Mouse (Mus musculus): ENCODE data around the gene Zfp62. TPM values are rescaled to one million over a fixed set of nuclear protein-coding genes. Genes with fewer than 3 reads are reported as not detected.

The Zfp62 gene
- total and polyA plus RNA-seq, 3 experiments: 2.2 to 40.9 (median 25.8) TPM

DNA sequence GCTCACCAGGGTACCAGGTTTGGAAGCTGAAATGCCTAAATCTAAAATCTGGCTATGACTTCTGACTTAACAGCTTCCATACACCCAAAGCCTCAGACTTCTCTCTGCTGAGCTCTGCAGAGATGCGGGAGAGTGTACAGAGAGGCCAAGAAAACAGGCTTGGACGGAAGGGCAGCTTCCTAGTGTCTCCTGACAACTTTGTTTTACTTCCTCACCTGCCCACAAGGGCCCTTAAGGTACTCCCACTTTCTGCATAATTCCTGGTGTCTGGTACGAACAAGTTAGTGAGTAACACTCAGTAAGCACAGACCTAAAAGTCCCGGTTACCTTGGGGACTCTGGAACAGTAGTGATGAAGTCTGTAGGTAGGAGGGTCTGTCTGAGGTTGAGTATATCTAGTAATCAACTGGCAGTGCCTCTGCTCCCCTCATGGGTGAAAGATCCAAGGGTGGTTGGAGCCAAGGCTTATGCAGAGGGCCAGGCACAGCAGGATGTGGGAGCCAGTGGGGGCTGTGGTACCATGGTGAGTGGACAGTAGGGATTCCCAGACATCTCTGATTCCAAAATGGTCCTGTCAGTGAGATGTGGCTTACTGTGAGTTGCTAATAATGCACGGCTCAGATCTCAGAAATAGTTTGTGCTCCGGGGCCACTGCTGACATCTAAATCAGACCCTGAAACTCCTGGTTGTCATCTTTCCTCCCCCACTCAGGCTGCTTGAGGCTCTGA lies 46.0 kb downstream of the Zfp62 start:
- DNase-seq: no peak

DNA sequence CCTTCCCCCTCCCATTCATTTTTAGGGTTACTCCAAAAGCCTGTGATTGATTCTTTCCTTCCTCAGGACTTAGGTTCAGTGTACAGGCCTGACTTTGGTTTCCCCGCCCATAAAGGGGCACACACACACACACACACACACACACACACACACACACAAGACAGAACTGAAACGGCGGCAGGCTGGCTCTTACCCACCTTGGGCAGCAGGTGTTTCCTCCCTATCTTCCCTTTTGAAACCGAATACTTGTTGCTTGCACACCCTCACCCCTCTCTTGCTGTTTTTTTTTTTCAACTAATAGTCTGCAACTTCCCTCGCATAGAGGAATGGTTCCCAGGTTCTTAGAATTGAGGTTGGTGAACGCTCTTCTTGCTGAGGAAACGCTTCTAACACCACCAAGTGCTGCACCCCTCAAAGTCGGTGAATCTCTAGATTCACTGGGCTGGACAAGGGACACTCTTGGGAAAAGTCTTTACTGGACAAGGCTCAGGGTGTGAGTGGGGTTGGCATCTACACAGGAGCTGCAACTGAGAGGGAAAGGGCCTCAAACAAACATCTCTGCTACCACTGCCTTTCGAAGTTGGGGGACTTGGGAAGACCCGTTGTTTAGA lies 46.8 kb downstream of the Zfp62 start:
- peak; percentile 46 for DNase-seq

DNA sequence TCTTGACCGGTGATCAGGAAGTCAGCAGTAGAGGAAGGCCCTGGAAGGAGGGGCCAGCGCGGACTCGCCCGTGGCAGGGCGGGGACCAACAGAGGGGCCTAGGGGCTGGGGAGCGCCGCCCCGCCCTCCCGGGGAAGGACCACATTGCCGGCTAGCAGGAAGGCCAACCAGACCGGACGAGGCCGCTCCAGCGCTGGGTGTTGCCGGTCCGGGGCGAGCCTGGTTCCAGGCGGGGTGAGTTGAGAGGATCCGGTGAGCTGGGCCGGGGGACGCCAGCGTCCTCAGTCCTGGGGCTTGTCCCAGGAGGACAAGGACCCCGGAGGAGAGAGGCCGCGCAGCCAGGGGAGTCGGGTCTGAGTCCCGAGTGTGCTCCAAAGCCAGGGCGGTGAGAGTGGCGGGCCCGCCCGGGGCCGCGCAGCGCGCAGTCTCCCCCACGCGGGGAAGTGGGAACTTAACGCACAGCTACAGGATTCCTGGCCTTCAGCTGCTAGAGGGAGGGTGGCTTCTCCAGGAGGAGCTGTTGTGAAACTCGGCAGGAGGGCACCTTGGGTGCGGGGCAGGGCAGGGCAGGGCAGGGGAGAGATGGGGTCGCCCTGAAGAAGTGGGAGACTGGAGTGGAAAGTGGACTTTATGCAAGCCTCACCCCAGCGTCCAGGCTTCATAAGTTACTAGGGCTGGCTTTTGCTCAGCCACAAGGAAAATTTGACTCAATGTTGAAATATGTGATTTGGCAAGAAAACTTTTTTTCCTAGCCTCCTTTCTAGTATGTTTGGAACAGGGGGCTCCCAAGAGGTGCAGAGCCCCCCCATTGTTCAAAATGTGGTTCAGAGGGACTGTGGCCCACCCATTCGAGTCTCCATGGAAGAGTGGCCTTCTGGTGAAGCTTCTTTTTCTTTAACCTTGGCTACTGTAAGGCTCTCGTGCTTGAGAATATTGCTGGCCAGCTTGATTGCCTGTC lies 47.6 kb downstream of the Zfp62 start:
- peak; percentile 96 for DNase-seq

DNA sequence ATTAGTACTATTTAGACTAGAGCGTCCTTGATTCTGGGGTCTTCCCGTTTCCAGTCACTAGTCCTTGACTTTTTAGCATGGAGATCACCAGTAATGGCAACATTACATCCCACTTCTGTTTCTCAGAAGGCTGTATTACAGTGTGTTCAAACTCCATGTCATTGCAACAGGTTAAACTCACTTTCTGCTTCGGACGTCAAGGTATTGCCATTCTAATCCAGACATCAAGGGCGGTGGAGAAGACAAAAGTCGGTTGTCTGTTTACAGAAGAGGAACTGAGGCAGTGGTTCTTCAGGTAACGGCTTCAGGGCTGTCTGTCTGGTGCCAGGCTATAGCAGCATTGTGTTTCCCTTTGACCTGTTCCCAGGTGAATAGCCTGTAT lies 48.3 kb downstream of the Zfp62 start:
- no peak for DNase-seq

DNA sequence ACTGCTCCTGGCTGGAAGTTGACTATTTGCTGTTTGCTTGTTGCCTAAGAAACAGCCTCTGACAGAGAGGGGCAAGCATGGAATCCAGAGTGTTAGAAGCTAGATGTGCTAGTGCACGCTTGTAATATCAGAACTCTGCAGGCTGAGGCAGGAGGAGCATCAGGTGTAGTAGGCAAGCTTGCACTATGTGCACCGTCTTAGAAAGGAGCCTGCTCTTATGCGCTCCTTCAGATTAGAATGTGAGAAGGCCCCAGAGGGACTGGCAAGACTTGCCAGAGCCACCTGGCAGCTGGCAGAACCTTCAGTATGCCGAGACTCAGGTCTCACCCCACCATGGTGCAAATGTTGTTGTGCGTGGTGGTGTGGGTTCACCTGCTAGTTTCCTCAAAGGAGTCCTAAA lies 49.0 kb downstream of the Zfp62 start:
- no peak for DNase-seq

DNA sequence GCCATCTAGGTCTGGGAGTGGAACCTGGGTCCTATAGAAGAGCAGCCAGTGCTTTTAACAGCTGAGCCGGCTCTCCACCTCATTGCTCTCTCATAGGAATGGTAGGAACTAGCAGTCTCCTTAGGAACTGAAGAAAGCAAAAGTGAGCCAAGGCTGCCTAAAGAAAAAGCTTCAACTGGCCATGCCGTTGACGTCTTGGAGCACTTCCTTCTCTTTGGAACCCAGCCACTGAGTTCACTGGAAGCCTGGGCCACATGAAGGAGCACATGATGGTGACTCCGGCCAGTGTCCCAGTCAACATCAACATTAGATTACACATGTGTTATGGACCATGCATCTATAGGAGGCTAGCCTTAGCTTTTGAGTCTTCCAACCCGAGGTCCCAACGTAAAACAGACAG lies 49.9 kb downstream of the Zfp62 start:
- no peak for DNase-seq

DNA sequence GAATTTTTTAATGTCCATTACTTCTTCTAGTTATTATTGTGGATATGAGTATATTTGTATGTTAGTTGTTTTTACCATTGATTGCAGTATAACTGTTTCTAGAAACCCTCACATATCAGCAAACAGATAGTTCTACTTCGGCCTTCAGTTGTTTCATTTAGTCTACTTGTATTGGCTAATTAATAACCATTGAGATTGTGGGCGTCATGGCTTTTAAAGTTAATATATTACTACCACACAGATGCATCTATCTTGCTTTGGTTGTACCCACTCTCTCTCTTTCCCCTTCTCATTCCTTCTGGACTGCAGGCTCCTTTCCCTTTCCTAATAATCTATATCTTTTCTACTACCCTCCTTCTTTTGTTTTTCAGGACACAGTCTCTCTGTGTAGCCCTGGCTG lies 56.2 kb downstream of the Zfp62 start:
- no peak for DNase-seq

DNA sequence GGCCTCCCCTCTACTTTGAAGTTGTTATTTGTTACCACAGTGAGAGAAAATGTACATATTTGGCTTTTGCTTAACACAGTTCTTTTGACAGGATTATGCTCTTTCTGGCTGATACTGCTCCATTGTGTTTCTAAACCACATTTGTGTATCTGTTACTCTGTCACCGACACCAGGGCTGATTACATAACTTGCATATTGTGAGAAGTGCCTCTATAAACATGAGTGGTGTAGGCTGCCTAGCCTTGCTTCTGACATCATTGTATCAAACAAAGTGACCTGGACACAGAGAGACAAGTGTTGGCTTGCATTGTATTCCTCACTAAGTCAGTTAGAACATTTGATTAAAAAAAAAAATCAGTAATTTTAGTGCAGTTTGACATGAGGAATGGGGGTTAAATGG lies 56.7 kb downstream of the Zfp62 start:
- no peak for DNase-seq

DNA sequence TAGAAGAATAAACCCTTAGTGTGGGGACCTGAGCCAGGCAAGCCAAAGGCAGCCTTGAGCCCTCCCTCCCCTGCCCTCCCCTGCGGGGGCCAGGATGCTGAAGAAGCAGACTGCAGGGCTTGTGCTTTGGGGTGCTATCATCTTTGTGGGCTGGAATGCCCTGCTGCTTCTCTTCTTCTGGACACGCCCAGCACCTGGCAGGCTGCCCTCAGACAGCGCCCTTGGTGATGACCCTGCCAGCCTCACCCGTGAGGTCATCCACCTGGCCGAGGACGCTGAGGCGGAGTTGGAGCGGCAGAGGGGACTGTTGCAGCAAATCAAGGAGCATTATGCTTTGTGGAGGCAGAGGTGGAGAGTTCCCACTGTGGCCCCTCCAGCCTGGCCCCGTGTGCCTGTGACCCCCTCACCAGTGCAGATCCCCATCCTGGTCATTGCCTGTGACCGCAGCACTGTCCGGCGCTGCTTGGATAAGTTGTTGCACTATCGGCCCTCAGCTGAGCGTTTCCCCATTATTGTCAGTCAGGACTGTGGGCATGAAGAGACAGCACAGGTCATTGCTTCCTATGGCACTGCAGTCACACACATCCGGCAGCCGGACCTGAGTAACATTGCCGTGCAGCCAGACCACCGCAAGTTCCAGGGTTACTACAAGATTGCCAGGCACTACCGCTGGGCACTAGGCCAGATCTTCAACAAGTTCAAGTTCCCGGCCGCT lies 57.7 kb downstream of the Zfp62 start:
- DNase-seq: peak; percentile 94

DNA sequence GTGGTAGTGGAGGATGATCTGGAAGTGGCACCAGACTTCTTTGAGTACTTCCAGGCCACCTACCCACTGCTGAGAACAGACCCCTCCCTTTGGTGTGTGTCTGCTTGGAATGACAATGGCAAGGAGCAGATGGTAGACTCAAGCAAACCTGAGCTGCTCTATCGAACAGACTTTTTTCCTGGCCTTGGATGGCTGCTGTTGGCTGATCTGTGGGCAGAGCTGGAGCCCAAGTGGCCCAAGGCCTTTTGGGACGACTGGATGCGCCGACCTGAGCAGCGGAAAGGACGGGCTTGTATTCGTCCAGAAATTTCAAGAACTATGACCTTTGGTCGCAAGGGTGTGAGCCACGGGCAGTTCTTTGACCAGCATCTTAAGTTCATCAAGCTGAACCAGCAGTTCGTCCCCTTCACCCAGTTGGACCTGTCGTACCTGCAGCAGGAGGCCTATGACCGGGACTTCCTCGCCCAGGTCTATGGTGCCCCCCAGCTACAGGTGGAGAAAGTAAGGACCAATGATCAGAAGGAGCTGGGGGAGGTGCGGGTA lies 58.3 kb downstream of the Zfp62 start:
- DNase-seq: no peak

DNA sequence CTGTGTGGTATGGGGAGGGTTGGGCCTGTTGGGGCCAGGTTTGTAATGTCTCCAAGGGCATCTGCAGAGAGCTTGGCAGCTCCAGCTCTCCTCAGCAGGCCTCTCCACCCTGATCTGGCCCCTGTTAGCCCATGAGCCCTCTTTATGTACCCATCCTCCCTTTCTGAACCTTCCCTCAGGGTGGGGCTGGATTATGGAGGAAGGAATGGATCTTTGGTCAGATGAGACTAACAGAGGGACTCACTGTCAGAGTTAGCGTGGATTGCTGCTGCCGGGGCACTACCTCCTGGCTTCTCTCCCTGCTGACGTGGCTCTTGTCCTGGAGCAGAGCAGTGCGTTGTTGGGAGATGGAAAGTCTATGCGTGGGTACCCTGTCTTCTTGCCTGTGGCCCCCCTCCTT lies 59.2 kb downstream of the Zfp62 start:
- no peak for DNase-seq

DNA sequence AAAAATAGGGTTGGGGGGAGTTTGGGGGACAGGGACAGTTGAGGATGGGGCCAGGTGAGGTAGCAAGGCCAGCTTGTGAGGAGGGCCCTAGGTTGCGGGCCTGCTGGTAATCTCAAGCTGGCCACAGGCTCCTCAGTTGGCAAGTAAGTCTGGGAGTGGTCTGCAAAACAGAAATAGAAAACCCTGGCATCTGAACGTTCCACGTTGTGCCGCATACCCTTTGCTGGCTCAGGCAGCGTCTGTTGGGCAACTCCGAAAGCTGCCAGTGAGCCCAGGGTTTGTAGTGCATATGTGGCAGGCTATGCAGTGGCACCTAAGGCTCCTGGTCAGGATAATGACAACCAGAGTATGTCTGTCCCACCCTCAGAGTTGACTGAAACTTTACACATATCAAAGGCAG lies 60.1 kb downstream of the Zfp62 start:
- no peak for DNase-seq

DNA sequence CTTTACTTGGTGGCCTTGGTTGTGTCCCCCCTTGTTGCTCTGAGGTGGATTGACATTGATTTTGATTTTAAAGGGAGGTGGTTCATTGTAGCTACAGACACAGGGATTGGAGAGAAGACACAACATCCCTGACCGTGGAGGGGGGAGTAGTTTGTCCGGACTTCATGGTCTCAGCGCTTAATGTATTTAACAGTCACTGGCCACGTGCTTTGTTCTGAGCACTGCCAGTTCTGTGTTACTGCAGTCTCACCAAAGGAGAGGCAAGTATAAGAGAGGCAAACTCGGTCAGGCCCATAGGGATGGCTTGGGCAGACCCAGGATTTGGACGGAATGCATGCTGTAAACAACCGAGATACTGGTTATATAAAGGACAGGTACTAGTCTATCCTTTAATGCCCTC lies 61.0 kb downstream of the Zfp62 start:
- no peak for DNase-seq

DNA sequence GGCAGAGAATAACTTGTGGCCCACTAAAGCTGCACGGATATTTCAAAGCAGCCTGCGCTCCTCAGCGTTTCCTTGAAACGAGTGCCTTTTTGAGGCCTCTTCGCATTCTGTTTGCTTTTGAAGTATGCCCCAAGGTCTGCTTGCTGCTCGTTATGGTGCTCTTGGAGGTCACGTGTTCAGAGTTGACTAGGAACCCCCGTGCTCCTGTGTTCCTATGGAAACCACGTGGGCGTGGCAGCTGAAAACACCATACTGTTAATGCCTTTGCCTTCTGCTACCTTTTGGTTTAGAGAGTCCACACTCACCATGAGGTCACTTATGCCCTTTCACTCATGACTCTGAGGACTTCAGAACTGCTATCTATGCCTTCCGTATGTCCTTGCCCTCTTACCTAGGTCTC lies 61.5 kb downstream of the Zfp62 start:
- DNase-seq: no peak

DNA sequence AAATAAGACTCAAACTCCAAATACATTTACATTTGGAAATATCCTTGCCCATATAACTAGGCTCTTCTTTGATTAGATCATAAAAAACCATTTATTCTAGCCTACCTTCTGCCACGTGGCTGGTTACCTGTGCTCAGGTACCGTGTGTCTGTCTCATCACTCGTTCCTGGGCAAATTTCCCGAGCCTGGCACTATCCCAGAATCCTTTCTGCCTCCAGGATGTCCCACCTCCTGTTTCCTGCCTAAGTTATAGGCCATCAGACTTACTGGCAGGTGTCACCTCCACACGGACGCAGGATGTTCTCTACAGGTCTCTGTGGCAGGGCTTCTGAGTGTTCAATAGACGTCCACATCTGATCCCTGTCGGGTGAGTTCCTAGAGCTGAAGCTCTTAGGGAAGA lies 62.0 kb downstream of the Zfp62 start:
- no peak for DNase-seq

DNA sequence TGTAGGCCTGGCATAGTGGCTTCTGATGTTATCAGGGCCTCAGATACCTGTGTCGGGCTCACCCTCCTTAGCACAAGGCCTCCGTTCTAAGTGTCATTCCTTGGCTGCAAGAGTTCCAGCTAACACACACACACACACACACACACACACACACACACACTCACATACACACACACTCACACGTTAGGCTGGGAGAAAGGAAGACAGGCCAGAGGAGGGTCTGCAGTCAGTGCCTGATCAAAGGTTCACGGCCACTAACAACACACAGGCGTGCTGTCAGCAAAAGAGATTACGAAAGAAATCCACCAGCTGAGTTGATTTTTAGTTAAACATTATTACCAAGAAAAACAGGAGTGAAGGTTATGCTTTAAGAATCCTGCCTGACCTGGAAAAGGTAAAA lies 63.6 kb downstream of the Zfp62 start:
- no peak for DNase-seq

DNA sequence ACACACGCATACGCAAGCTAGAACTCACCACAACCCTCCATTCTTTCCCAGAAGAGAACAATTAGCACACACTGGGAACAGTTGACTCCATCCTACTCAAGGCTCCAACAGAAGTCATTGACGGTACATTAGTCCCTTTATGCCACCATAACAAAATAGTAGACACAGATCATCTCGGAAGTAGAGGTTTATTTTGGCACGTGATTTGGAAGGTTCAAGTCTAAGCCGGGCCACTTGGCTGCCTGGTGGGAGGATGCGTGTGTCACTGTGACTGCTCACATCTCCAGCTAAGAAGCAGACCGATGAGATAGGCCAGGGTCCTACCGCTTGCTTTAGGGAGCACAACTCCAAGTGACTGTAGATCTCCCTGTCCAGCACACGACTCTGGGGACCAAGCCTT lies 64.2 kb downstream of the Zfp62 start:
- no peak for DNase-seq

DNA sequence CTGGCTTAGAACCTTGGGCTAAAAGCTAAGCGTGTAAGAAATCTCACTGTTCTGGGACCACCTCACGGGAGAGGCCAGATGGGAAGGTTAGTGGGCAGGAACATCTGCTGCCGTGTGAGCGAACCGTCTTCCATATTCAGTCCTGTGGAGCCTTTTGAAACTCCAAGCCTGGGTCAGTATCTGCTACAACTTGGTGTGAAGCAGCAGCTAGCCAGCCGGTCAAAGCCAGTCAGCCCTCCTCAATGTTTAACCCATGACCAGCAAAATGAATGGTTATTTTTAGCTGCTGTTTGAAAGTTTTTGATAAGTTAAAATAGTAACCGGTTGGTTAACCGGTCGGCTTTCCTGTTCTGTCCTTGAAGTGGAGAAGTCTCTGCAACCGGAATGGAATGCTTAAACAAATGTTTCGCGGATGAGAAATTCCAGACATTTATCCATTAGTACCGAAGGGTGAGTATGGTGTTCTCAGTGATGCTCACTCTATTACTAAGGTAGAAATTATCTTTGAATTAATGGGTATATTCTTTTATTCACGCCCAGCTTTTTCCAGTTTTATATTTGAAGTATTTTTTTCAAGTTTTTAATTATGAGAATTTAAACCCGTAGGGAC lies 65.0 kb downstream of the Zfp62 start:
- DNase-seq: no peak

Measured in adrenal gland, adult 2 months (tissue).